Mouse (Mus musculus): ENCODE measurements around the gene Yipf4.

- TF ChIP-seq EP300 (IDR thresholded peaks at IDR 0.05) (no peak), CTCF (IDR thresholded peaks at IDR 0.05) (no peak)
Observed at GRCm38 (mm10) chr17:74458711-74459408, 30.4 kb upstream of the Yipf4 start, which contains the start of gene Nlrc4.
